Mouse (Mus musculus): ENCODE measurements around the gene Cenpq. TPM values are rescaled to one million over a fixed set of nuclear protein-coding genes. Genes with fewer than 3 reads are reported as not detected.

Cenpq gene
- total RNA-seq, 1 experiment = 13.7 TPM

DNA sequence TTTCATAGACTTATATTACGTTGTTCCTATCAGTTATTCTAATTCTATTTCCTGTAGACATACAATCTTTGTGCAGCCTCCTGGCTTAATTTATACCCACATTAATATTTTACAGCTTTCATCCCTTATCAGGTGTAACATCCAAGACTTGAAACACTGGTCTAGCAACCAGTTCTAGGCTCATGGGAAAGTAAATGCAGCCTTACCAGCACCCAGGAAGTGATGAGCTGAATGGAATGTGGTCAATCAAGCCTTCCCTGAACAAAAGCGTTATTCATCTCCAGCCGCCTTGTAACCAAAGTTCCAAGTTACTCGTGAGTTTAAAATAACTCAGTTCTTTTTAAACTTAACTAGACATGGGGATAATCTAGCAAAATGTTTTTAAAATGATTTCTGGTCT lies 49.7 kb downstream of the Cenpq start:
- H3K36me3 ChIP-seq (ENCODE audit: control insufficient read depth, insufficient read depth, low read length, poor library complexity, severe bottlenecking) = no peaks in the 10 kb centered on the region
- H3K27ac ChIP-seq (ENCODE audit: insufficient read depth, low read depth, low read length, poor library complexity, severe bottlenecking) = no peak overlapping the region
- no peak for DNase-seq (ENCODE audit: low read depth, low spot score)
- H3K4me3 ChIP-seq (ENCODE audit: insufficient read depth in 1 of 2, low read depth in 1 of 2, low read length in 2 of 2, poor library complexity in 1 of 2, severe bottlenecking in 1 of 2) = no peak overlapping the region
- no peaks in the 10 kb centered on the region for H3K4me1 ChIP-seq (ENCODE audit: control insufficient read depth in 2 of 2, insufficient read depth in 2 of 2, low read length in 2 of 2, poor library complexity in 1 of 2)
- in situ Hi-C loops (cut with MboI; ENCODE audit: low sequenced_read_pairs in 2 of 2, unreplicated experiment in 2 of 2) = no loop called here
- H3K9me3 ChIP-seq (ENCODE audit: control insufficient read depth, insufficient read depth, low read depth, low read length) = no peaks in the 10 kb centered on the region
- no peak for TF ChIP-seq HCFC1 (IDR thresholded peaks at IDR 0.05; ENCODE audit: borderline replicate concordance, insufficient read depth, low read length)
- TF ChIP-seq ZNF384 (IDR thresholded peaks at IDR 0.05; ENCODE audit: low read depth, low read length) = no peak
- no peak for TF ChIP-seq CHD2 (IDR thresholded peaks at IDR 0.05; ENCODE audit: low read depth, low read length)
- no peak for TF ChIP-seq MAFK (IDR thresholded peaks at IDR 0.05; ENCODE audit: insufficient read depth, low read depth, low read length)
- TF ChIP-seq ZC3H11A (IDR thresholded peaks at IDR 0.05; ENCODE audit: borderline replicate concordance, low read depth, low read length) = no peak
- no peak overlapping the region for H3K9ac ChIP-seq (ENCODE audit: insufficient read depth, low read depth, low read length, poor library complexity, severe bottlenecking)

GRCm38 (mm10) chr17:40882172-40882571 lies 52.7 kb downstream of the Cenpq start:
- no peaks in the 10 kb centered on the region for H3K36me3 ChIP-seq (ENCODE audit: control insufficient read depth, insufficient read depth, low read length, poor library complexity, severe bottlenecking)
- H3K9me3 ChIP-seq (ENCODE audit: control insufficient read depth, insufficient read depth, low read depth, low read length) = no peaks in the 10 kb centered on the region
- H3K27ac ChIP-seq (ENCODE audit: insufficient read depth, low read depth, low read length, poor library complexity, severe bottlenecking) = no peak overlapping the region
- H3K9ac ChIP-seq (ENCODE audit: insufficient read depth, low read depth, low read length, poor library complexity, severe bottlenecking) = no peak overlapping the region
- H3K4me1 ChIP-seq (ENCODE audit: control insufficient read depth in 2 of 2, insufficient read depth in 2 of 2, low read length in 2 of 2, poor library complexity in 1 of 2) = no peaks in the 10 kb centered on the region; a peak in 1 of 4 replicates
- in situ Hi-C loops (cut with MboI; ENCODE audit: low sequenced_read_pairs in 2 of 2, unreplicated experiment in 2 of 2) = no loop called here
- no peak for TF ChIP-seq HCFC1 (IDR thresholded peaks at IDR 0.05; ENCODE audit: borderline replicate concordance, insufficient read depth, low read length)
- TF ChIP-seq MAFK (IDR thresholded peaks at IDR 0.05; ENCODE audit: insufficient read depth, low read depth, low read length) = no peak
- no peak for TF ChIP-seq ZNF384 (IDR thresholded peaks at IDR 0.05; ENCODE audit: low read depth, low read length)
- TF ChIP-seq CHD2 (IDR thresholded peaks at IDR 0.05; ENCODE audit: low read depth, low read length) = no peak
- TF ChIP-seq ZC3H11A (IDR thresholded peaks at IDR 0.05; ENCODE audit: borderline replicate concordance, low read depth, low read length) = no peak
- no peak for DNase-seq (ENCODE audit: low read depth, low spot score)
- no peak overlapping the region for H3K4me3 ChIP-seq (ENCODE audit: insufficient read depth in 1 of 2, low read depth in 1 of 2, low read length in 2 of 2, poor library complexity in 1 of 2, severe bottlenecking in 1 of 2)

DNA sequence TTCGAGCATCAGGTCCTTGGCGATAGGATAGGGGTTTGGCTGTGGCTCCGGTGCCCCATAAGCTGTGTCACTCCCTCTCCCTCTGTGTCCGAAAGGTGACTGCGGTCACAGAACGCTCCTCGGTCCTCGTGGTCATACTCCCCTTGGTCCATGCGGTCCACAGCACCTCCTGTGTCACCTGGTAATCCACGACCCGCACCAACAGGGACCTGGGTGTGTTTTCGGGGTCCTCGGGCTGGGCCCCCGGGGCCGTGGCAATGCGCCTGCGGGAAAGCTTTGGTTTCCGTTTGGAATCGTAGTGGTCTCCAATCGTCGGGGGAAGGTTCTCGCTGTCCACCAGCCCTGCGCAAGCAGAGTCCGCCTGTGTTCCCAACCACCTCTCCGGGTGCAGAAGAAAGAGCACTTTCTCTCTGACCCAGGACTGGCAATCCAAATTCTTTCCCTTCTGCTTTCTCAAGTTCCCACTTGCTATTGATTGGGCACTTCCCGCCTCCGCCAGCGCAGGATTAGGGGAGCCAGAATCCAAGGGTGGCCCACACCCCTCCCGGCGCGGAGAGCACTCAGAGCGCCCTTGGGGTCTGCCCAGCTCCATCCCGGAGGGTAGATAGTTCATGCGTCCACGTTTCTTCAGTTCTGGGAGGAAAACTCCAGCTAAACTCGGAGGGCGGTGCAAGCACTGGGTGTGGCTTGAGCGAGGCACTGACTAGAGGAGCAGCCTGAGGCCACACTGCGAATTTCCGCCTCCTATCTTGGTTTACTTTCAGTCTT lies 54.7 kb downstream of the Cenpq start, which contains the start of gene 9130008F23Rik:
9130008F23Rik (minus strand) TSS at position 636 of the 768 bp plus-strand sequence.
- in situ Hi-C loops (cut with MboI; ENCODE audit: low sequenced_read_pairs in 2 of 2, unreplicated experiment in 2 of 2) = no loop called here
- H3K9me3 ChIP-seq (ENCODE audit: control insufficient read depth, insufficient read depth, low read depth, low read length) = no peaks in the 10 kb centered on the region
- no peak for DNase-seq (ENCODE audit: low read depth, low spot score)
- H3K9ac ChIP-seq (ENCODE audit: insufficient read depth, low read depth, low read length, poor library complexity, severe bottlenecking) = peak within 1 kb of the TSS; percentile 34
- H3K4me3 ChIP-seq (ENCODE audit: insufficient read depth in 1 of 2, low read depth in 1 of 2, low read length in 2 of 2, poor library complexity in 1 of 2, severe bottlenecking in 1 of 2) = peak within 1 kb of the TSS; percentile 70 to 78
- H3K27ac ChIP-seq (ENCODE audit: insufficient read depth, low read depth, low read length, poor library complexity, severe bottlenecking) = no peak within 1 kb of the TSS
- no peak for TF ChIP-seq CHD2 (IDR thresholded peaks at IDR 0.05; ENCODE audit: low read depth, low read length)
- TF ChIP-seq ZC3H11A (IDR thresholded peaks at IDR 0.05; ENCODE audit: borderline replicate concordance, low read depth, low read length) = no peak
- no peak for TF ChIP-seq ZNF384 (IDR thresholded peaks at IDR 0.05; ENCODE audit: low read depth, low read length)
- H3K36me3 ChIP-seq (ENCODE audit: control insufficient read depth, insufficient read depth, low read length, poor library complexity, severe bottlenecking) = no peaks in the 10 kb centered on the region
- no peaks in the 10 kb centered on the region; a peak in 1 of 4 replicates for H3K4me1 ChIP-seq (ENCODE audit: control insufficient read depth in 2 of 2, insufficient read depth in 2 of 2, low read length in 2 of 2, poor library complexity in 1 of 2)

GRCm38 (mm10) chr17:40879528-40879923 lies 55.3 kb downstream of the Cenpq start:
- Histone ChIP-seq H3K4me3 (ENCODE audit: insufficient read depth in 1 of 2, low read depth in 1 of 2, low read length in 2 of 2, poor library complexity in 1 of 2, severe bottlenecking in 1 of 2) (peak overlapping the region; percentile 70 to 78), H3K9me3 (ENCODE audit: control insufficient read depth, insufficient read depth, low read depth, low read length) (no peaks in the 10 kb centered on the region), H3K36me3 (ENCODE audit: control insufficient read depth, insufficient read depth, low read length, poor library complexity, severe bottlenecking) (no peaks in the 10 kb centered on the region), H3K9ac (ENCODE audit: insufficient read depth, low read depth, low read length, poor library complexity, severe bottlenecking) (peak overlapping the region; percentile 34; the same call in 1 of the 2 replicates), H3K4me1 (ENCODE audit: control insufficient read depth in 2 of 2, insufficient read depth in 2 of 2, low read length in 2 of 2, poor library complexity in 1 of 2) (no peaks in the 10 kb centered on the region; a peak in 1 of 4 replicates), H3K27ac (ENCODE audit: insufficient read depth, low read depth, low read length, poor library complexity, severe bottlenecking) (no peak overlapping the region)
- TF ChIP-seq ZC3H11A (IDR thresholded peaks at IDR 0.05; ENCODE audit: borderline replicate concordance, low read depth, low read length) = no peak
- TF ChIP-seq ZNF384 (IDR thresholded peaks at IDR 0.05; ENCODE audit: low read depth, low read length) = no peak
- TF ChIP-seq CHD2 (IDR thresholded peaks at IDR 0.05; ENCODE audit: low read depth, low read length) = no peak
- TF ChIP-seq HCFC1 (IDR thresholded peaks at IDR 0.05; ENCODE audit: borderline replicate concordance, insufficient read depth, low read length) = no peak
- TF ChIP-seq MAFK (IDR thresholded peaks at IDR 0.05; ENCODE audit: insufficient read depth, low read depth, low read length) = no peak
- no peak for DNase-seq (ENCODE audit: low read depth, low spot score)
- in situ Hi-C loops (cut with MboI; ENCODE audit: low sequenced_read_pairs in 2 of 2, unreplicated experiment in 2 of 2) = no loop called here
